Mouse (Mus musculus) thymus, adult 2 months (tissue): ENCODE measurements around the gene Mon2.

ENCODE experiments used
- CTCF ChIP-seq: fragments of 200-500 bp; IDR thresholded peaks from 2 replicates; pipeline ENCODE4 v1.5.1; 2012; ENCODE audit warnings: mild to moderate bottlenecking, control low read depth, low read length, moderate library complexity, borderline replicate concordance; ENCODE audit not compliant: control insufficient read depth, poor library complexity, insufficient read depth; ENCODE audit errors: extremely low read depth
- POLR2A ChIP-seq: fragments of 200-500 bp; IDR thresholded peaks from 2 replicates; pipeline ENCODE4 v1.6.1; 2012; ENCODE audit warnings: mild to moderate bottlenecking, low read length, control low read depth, moderate library complexity; ENCODE audit not compliant: control insufficient read depth, poor library complexity, insufficient read depth; ENCODE audit errors: extremely low read depth

DNA sequence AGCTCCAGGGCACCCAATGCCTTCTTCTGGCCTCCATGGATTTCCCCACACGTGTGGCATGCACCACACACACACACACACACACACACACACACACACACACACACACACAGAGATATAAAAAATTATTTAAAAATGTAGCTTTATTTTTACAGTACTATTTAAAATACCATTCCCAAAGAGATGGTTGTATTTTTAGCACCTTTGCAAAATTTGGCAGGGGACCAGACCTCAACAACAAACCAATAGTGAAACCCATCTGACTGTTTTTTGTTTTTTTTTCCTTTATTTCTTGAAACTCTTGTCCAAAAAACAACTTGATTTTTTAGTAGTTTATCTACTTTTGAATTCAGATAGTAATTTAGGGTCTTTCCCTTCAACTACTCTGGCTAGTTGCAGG is 32.2 kb upstream of the Mon2 start:
- TF ChIP-seq CTCF (no peak), POLR2A (no peak)
